Mouse (Mus musculus) MEL (cell line): ENCODE data around the gene Prodh2.

Experiments
- BHLHE40 ChIP-seq: IDR thresholded peaks from 2 replicates; pipeline ENCODE4 v1.6.1; 2012; ENCODE audit warnings: low read depth, mild to moderate bottlenecking, inconsistent platforms, low read length, improper control_type of control experiment, borderline replicate concordance
- CHD2 ChIP-seq: IDR thresholded peaks from 2 replicates; pipeline ENCODE4 v1.6.1; 2011; ENCODE audit warnings: low read length, improper control_type of control experiment
- CTCF ChIP-seq, 3 experiments: IDR thresholded peaks in 2 of 3; conservative IDR thresholded peaks in 1 of 3; 2 replicates each; pipeline ENCODE4 v1.5.1; 2011 to 2012; ENCODE audit warnings: low read length in 3 of 3, low read depth in 2 of 3, mild to moderate bottlenecking in 2 of 3, improper control_type of control experiment in 1 of 3, inconsistent platforms in 1 of 3, mixed read lengths in 1 of 3, moderate library complexity in 1 of 3; ENCODE audit not compliant: control insufficient read depth in 1 of 3, insufficient read depth in 1 of 3, poor library complexity in 1 of 3, severe bottlenecking in 1 of 3
- E2F4 ChIP-seq: IDR thresholded peaks from 2 replicates; pipeline ENCODE4 v1.6.1; 2011; ENCODE audit warnings: low read depth, low read length, improper control_type of control experiment, borderline replicate concordance
- HCFC1 ChIP-seq: IDR thresholded peaks from 2 replicates; pipeline ENCODE4 v1.6.1; 2012; ENCODE audit warnings: low read depth, mild to moderate bottlenecking, inconsistent platforms, low read length, improper control_type of control experiment, moderate library complexity
- MAFK ChIP-seq: IDR thresholded peaks from 2 replicates; pipeline ENCODE4 v1.6.1; 2011; ENCODE audit warnings: low read depth, mild to moderate bottlenecking, low read length, improper control_type of control experiment, borderline replicate concordance
- MAX ChIP-seq: IDR thresholded peaks from 2 replicates; pipeline ENCODE4 v1.6.1; 2011; ENCODE audit warnings: low read length, improper control_type of control experiment
- MYB ChIP-seq: IDR thresholded peaks from 2 replicates; pipeline ENCODE4 v1.6.1; 2011; ENCODE audit warnings: mild to moderate bottlenecking, low read depth, low read length, improper control_type of control experiment
- MYC ChIP-seq: IDR thresholded peaks from 2 replicates; pipeline ENCODE4 v1.6.1; 2011; ENCODE audit warnings: low read depth, mild to moderate bottlenecking, low read length, improper control_type of control experiment, moderate library complexity
- POLR2A ChIP-seq, 2 experiments: IDR thresholded peaks; 2 replicates each; pipeline ENCODE4 v1.6.1; 2011 to 2012; ENCODE audit warnings: low read length in 2 of 2, mild to moderate bottlenecking in 2 of 2, control low read depth in 1 of 2, improper control_type of control experiment in 1 of 2, low read depth in 1 of 2, moderate library complexity in 1 of 2; ENCODE audit not compliant: control insufficient read depth in 1 of 2, insufficient read depth in 1 of 2, poor library complexity in 1 of 2
- SMC3 ChIP-seq: IDR thresholded peaks from 2 replicates; pipeline ENCODE4 v1.6.1; 2011; ENCODE audit warnings: low read depth, low read length, improper control_type of control experiment
- USF1 ChIP-seq: IDR thresholded peaks from 2 replicates; pipeline ENCODE4 v1.6.1; 2014; ENCODE audit warnings: low read depth, mild to moderate bottlenecking, inconsistent platforms, low read length, improper control_type of control experiment, moderate library complexity
- ZKSCAN1 ChIP-seq: IDR thresholded peaks from 2 replicates; pipeline ENCODE4 v1.6.1; 2012; ENCODE audit warnings: low read depth, mild to moderate bottlenecking, inconsistent platforms, low read length, improper control_type of control experiment, moderate library complexity
- ZMIZ1 ChIP-seq: IDR thresholded peaks from 2 replicates; pipeline ENCODE4 v1.6.1; 2012; ENCODE audit warnings: low read depth, mild to moderate bottlenecking, inconsistent platforms, low read length, improper control_type of control experiment, moderate library complexity

DNA sequence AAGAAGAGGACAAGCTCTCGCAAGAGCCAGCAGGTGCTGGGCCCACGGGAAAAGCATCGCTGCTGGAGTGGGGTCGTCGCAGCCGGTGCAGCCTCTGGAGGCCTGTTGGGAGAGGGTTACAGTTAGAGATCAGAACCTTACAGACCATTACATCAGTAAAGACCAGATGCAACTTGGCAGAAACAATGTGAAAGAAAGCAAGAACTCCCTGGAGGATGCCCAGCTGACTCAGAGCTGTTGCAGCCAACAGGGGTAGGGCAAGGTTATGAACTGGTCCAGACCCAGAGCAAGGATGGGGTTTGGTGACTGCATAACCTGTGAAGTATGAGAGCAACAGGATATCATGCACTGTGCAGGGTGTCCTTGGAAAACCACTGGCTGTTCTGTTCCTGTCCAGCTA is 31.1 kb downstream of the Prodh2 start:
- TF ChIP-seq CTCF (IDR thresholded peaks at IDR 0.05 in 2 of 3, conservative IDR thresholded peaks at IDR 0.05 in 1 of 3; ENCODE audit: control insufficient read depth in 1 of 3, insufficient read depth in 1 of 3, low read depth in 2 of 3, low read length in 3 of 3, poor library complexity in 1 of 3, severe bottlenecking in 1 of 3) (no peak), ZKSCAN1 (no peak), CHD2 (no peak), POLR2A (IDR thresholded peaks at IDR 0.05; ENCODE audit: control insufficient read depth in 1 of 2, insufficient read depth in 1 of 2, low read depth in 1 of 2, low read length in 2 of 2, poor library complexity in 1 of 2) (no peak), MAFK (no peak), SMC3 (no peak), HCFC1 (no peak), MYC (no peak), BHLHE40 (no peak), MYB (no peak), E2F4 (no peak), USF1 (no peak), ZMIZ1 (no peak), MAX (no peak)
